Mouse (Mus musculus) kidney, adult 9 months (tissue): ENCODE measurements at regions not wholly inside any gene's neighbourhood (a gene's known extent, or its start where the extent isn't known, plus 50 kb on each side); places are given as distances from the start of the nearest gene placed in this dataset.

Experiments
- DNase-seq: peaks from one replicate; pipeline ENCODE4 v3.0.0; 2022

GRCm38 (mm10) chr8:10931266-10931665 is 77.0 kb downstream of the Irs2 start:
- no peak for DNase-seq

DNA sequence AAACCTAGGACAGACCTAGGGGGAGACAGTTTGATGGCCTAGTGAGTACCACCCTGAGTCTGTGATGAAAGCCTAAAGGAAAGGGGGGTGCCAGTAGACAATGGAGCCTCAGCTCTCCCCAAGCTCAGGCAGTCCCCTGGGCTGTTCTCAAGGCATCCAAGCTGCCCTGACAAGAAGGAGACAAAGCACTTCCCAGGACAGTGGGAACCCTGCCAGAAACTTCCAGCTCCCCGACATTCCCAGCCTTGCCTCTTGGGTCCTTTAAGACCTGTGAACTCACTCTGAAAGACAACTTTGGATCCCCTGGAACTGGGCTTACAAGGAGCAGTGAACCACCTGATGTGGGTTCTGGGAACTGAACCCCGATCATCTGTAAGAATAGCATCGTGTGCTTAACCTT is 79.4 kb downstream of the Irs2 start:
- DNase-seq, result no peak

- no peak for DNase-seq
Measured at GRCm38 (mm10) chr8:10928342-10928794, 79.9 kb downstream of the Irs2 start.

DNA sequence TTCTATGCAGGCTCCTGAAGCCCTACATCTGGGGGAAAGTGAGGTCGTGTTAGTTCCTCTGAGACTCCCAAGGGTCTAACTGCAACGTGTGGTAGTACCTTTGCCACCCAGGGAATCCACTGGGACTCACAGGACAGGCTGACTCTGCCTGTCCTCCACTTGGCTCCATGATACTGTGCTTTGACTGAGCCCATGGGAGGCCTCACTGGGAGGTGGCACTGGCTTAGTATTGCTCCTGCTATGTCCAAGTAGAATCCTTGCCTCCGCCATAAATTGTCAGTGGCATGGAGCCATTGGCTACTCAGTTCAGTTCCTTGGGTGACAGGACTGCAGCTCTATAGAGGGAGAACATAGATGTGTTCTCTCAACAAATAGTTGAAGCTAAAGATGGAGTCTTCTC is 81.1 kb downstream of the Irs2 start:
- DNase-seq, result no peak

GRCm38 (mm10) chr8:10926518-10926915 is 81.7 kb downstream of the Irs2 start:
- no peak for DNase-seq

GRCm38 (mm10) chr8:10925582-10926517 is 82.4 kb downstream of the Irs2 start:
- no peak for DNase-seq

DNA sequence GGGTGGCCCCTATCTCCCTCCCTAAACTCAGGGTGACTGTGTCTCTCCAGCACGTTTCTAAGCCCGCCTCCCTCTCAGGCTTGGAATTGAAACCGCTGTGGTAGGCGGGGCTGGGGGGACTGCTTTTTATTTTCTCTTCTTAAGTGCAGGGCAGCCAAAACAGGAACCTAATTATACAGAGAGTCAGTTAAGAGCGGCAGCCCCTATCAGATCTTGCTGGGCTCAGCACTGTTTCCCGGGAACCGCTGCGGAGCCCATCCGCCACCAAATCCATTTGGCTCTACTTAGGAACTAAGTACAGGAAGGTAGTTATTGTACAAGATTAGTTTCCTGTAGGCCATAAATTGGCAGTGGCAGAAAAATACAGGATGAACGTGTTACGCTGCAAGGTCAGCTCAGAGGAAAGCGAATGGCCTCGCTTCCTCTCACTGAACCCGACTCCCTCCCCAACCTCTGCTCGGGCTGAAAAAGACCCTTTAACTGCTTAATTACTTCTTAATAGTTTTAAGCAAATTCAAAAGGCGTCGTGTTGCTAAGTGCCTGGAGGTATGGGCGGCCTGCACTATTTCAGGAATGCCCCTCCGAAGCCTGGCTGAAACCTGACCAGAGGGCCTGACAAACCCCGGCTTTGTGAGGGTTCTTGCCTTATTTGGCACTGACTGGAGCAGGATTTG is 83.6 kb downstream of the Irs2 start:
- peak; percentile 78 for DNase-seq

DNA sequence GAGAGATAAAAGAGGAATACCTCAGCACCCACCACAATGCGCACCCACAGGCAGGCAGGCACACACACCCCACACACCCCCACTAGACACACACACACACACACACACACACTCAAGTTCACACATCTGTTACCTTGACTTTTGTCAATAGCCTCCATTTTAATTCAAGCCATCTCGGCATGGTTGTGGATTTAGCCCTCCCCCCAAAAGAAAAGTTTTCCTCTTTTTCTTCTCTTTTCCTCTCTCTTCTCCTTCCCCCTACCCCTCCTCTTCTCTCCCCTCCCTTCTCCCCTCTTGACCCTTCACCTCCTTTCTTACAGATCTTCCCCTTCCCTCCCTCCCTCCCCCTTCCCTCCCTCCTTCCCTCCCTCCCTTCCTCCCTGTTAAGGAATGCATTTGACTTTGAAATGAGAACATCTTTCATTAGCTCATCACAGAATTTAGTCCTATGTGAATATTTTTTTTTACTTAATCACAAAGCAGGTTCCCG is 84.2 kb downstream of the Irs2 start:
- DNase-seq, result no peak

- peak; percentile 41 for DNase-seq
Measured at GRCm38 (mm10) chr8:10923071-10924000, 84.9 kb downstream of the Irs2 start.

DNA sequence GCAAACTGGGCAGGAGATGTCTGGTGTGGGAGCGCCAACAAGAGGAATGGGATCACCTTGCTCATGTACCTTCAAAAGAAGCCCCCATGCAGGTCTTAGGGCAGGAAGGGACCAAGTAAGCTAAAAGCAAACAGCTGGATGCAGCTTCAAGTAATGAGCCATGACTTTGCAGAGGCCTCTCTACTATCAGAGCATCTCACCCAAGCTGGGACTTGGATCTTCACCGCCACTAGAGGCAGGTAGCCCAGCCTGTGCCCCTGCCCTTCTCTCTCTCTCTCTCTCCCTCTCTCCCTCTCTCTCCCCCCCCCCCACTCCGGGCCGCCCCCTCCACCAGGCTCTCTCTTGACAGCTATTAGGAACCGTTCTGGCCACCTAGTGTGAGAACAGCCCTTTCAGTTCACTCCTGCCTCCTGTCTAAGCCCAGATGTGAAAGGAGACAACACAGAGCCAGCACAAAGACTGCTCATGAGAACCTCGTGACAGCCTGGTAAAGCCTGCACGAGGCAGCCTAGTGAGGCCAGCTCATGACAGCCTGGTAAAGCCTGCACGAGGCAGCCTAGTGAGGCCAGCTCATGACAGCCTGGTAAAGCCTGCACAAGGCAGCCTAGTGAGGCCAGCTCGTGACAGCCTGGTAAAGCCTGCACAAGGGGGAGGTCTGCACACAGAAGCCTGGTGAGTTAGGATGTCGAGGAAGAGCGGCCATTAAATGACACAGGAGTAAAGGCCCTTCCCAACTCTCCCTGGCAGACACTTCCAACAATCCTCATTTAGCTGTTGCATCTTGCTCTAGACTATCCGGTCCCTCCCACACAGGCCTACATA is 85.8 kb downstream of the Irs2 start:
- no peak for DNase-seq

- no peak for DNase-seq
Measured at GRCm38 (mm10) chr8:10921439-10922191, 86.6 kb downstream of the Irs2 start.

- DNase-seq, result no peak
Measured at GRCm38 (mm10) chr8:10919620-10920019, 88.6 kb downstream of the Irs2 start.

- DNase-seq, result no peak
Measured at GRCm38 (mm10) chr8:10918403-10919035, 89.7 kb downstream of the Irs2 start.

- peak; percentile 39 for DNase-seq
Measured at GRCm38 (mm10) chr8:10914616-10915015, 93.6 kb downstream of the Irs2 start.

GRCm38 (mm10) chr8:10912436-10912835 is 95.8 kb downstream of the Irs2 start:
- DNase-seq, result no peak

DNA sequence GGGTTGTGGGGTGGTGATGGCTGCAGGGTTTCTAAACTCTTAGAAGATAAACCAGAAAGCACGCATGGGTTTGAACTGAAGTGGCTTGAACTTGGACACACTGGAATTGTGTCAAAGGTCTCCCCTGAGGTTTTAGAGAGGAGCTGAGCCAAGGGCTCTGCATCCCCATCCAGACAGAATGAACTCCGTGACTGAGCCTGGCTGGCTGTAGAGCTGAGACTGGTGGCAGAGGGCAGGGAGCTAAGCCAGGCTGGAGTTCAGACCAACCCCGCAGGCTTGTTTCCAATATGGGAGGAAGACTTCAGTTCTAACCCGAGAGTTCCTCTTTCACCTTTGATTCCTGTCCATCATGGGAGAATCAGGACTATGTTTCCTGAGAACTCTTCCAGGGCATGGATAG is 96.9 kb downstream of the Irs2 start:
- peak; percentile 69 for DNase-seq

- DNase-seq, result no peak
Measured at GRCm38 (mm10) chr8:10910954-10911353, 97.3 kb downstream of the Irs2 start.

GRCm38 (mm10) chr8:10910244-10910872 is 97.9 kb downstream of the Irs2 start:
- DNase-seq, result peak; percentile 78

DNA sequence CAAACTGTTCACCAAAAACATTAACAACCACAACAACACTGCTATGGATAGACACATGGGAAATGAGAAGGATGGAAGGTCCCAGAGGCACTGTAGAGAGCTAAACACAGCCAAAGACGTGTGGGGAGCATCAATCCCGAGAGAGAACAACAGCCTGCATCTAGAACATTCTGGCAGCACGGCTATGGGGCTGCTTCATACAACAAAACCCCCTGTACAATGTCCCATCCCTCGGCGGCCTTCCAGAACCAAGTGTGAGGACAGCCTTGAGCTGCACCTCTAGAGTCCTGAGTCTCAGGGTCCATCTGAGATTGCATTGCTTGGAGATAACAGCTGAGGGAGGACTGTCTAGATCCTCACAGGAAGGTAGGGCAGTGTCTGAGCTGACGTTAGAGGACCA is 99.1 kb downstream of the Irs2 start:
- DNase-seq, result no peak

GRCm38 (mm10) chr8:10906353-10906752 is 101.9 kb downstream of the Irs2 start:
- no peak for DNase-seq
